Mouse (Mus musculus) midbrain, embryonic 10.5 days (tissue): ENCODE data around the gene Gm20708. TPM values are rescaled to one million over a fixed set of nuclear protein-coding genes. Genes with fewer than 3 reads are reported as not detected.
"Not testable (repeated sequence)": the region's sequence is repeated elsewhere in the genome, so short reads cannot be mapped to it uniquely, and the experiment has no call there.

ENCODE experiments used
- DNase-seq: peaks from one replicate; pipeline ENCODE4 v3.0.0-alpha.2; 2017; ENCODE audit warnings: low spot score
- H3K27ac ChIP-seq: fragments of 300-500 bp; sonication (generic); replicated peaks from 2 replicates; pipeline ENCODE4 v1.5.1; 2016; ENCODE audit warnings: mild to moderate bottlenecking
- H3K27me3 ChIP-seq: fragments of 300-500 bp; sonication (generic); 2 replicates; pipeline ENCODE4 v1.6.1; 2016; ENCODE audit warnings: low read depth, mild to moderate bottlenecking; ENCODE audit not compliant: poor library complexity, severe bottlenecking
- H3K36me3 ChIP-seq: fragments of 300-500 bp; sonication (generic); 2 replicates; pipeline ENCODE4 v1.6.1; 2016; ENCODE audit warnings: mild to moderate bottlenecking, moderate library complexity
- H3K4me1 ChIP-seq: fragments of 300-500 bp; sonication (generic); 2 replicates; pipeline ENCODE4 v1.6.1; 2016
- H3K4me3 ChIP-seq: fragments of 300-500 bp; sonication (generic); 2 replicates; pipeline ENCODE4 v1.5.1; 2016; ENCODE audit warnings: mild to moderate bottlenecking, moderate library complexity
- H3K9me3 ChIP-seq: fragments of 300-500 bp; sonication (generic); replicated peaks from 2 replicates; pipeline ENCODE4 v1.6.1; 2016; ENCODE audit warnings: mild to moderate bottlenecking
- WGBS: fragments of 180-500 bp; shearing (Covaris S2); methylation state at CpG from one replicate; pipeline ENCODE4 v1.1.7; 2016; 5-methylcytosine and 5-hydroxymethylcytosine counted together
- polyA plus RNA-seq: library from polyadenylated mRNA; unstranded; fragments of >200 nt; fragmentation: Nextera tagmentation; extraction: Ambion mirVana; gene quantifications from 2 replicates; pipeline ENCODE4 v1.2.1, GENCODE M21; 2016

Gm20708 gene
- polyA plus RNA-seq, 1 experiment from 2014 or later, result 0.58 TPM

DNA sequence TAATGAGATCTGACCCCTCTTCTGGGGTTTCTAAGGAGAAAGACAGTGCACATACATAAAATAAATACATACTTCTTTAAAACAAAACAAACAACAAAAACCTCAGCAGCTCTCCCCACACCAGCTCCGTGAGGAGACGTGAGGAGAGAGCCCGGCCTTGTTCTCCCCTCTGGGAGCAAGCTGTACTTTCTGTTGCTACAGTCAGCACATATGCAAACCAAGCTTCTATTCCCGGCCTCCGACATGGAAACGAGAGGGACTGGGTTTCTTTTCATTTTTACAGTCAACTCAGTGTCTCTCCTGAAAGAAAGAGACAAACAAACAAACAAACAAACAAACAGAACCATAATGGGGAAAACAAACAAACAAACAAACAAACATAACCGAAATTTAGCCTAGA is 9.4 kb upstream of the Gm20708 start:
- Histone ChIP-seq H3K4me3 (no peak overlapping the region), H3K36me3 (no peaks in the 10 kb centered on the region), H3K27ac (no peak overlapping the region), H3K9me3 (no peaks in the 10 kb centered on the region), H3K27me3 (no peaks in the 10 kb centered on the region), H3K4me1 (peaks cover 23% of the 10 kb centered on the region)
- WGBS, result 84% methylated on average over 7 of the region's 7 CpGs
- DNase-seq, result no peak

DNA sequence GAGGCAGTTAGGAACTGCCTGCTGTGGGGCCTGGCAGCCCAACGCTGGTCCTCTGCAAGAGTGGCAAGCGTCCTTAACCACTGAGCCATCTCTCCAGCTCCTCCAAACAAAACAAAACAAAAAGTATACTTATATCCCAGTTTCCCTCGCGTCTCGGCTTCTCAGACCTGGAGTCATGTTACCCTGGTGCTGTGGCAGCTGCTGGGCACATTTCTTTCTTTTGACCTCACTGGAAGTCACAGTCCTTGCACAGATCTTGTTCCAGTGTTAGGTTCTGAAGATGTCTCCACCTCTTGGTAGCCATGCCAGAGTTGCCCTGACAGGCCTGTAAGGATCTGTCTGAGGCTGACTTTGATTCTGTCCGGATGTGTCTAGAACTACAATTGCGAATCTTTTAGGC is 7.8 kb upstream of the Gm20708 start:
- no peak for DNase-seq
- Histone ChIP-seq H3K27me3 (no peaks in the 10 kb centered on the region), H3K4me3 (no peak overlapping the region), H3K9me3 (no peaks in the 10 kb centered on the region), H3K27ac (no peak overlapping the region), H3K36me3 (no peaks in the 10 kb centered on the region), H3K4me1 (peaks cover 15% of the 10 kb centered on the region; the same call in 1 of the 2 replicates)
- 74% methylated on average over 7 of the region's 7 CpGs for WGBS

DNA sequence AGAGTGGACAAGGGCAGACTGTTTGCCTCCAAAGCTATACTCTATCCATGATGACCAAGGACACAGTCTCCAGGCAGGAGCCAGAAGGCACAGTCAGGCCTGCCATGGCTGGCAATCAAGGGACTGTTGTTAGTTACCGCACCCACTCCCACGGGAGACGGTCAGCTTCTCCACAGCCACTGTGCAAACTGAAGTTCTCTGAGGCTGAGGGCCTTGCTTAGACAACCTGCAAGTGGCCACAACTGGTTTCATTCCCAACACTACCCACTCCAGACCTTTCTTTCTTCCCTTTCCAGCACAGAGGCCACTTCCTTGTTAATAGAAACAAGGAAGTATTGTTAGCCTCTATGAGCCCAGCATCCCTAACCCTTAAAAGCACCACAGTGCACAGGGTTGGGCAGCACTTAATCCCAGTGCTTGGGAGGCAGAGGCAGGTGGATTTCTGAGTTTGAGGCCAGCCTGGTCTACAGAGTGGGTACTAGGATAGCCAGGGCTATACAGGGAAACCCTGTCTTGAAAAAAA is 6.2 kb upstream of the Gm20708 start:
- no peaks in the 10 kb centered on the region for H3K27me3 ChIP-seq
- H3K4me3 ChIP-seq, result no peak overlapping the region
- no peaks in the 10 kb centered on the region for H3K9me3 ChIP-seq
- DNase-seq, result no peak
- 90% methylated on average over 3 of the region's 3 CpGs for WGBS
- H3K4me1 ChIP-seq, result peaks cover 4% of the 10 kb centered on the region; the same call in 1 of the 2 replicates
- no peak overlapping the region for H3K27ac ChIP-seq
- no peaks in the 10 kb centered on the region for H3K36me3 ChIP-seq

DNA sequence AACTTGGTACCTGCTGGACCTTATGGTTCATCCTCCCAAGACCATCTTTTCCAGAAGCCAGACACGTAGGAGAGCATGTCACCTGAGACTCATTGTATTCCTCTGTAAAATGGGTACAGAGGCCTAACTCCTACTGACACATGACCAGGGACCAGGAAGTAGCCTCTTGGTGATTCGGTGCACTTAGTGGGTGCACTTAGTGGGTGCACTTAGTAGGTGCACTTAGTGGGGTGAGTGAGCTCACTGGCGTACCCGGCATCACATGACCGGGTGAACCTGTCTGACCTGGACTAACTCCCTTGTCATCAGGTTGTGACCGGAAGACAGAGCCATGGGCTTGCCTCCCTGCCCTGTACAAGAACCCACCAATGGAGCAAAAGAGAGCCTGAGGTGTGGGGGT is 2.7 kb upstream of the Gm20708 start:
- WGBS, result 94% methylated on average over 6 of the region's 6 CpGs
- Histone ChIP-seq H3K27me3 (0 out of 2 replicates have a peak, but pooled peaks cover 4% of the 10 kb centered on the region), H3K9me3 (no peaks in the 10 kb centered on the region), H3K27ac (no peak overlapping the region), H3K36me3 (peaks cover 4% of the 10 kb centered on the region), H3K4me3 (no peak overlapping the region), H3K4me1 (peaks cover 26% of the 10 kb centered on the region)
- no peak for DNase-seq

DNA sequence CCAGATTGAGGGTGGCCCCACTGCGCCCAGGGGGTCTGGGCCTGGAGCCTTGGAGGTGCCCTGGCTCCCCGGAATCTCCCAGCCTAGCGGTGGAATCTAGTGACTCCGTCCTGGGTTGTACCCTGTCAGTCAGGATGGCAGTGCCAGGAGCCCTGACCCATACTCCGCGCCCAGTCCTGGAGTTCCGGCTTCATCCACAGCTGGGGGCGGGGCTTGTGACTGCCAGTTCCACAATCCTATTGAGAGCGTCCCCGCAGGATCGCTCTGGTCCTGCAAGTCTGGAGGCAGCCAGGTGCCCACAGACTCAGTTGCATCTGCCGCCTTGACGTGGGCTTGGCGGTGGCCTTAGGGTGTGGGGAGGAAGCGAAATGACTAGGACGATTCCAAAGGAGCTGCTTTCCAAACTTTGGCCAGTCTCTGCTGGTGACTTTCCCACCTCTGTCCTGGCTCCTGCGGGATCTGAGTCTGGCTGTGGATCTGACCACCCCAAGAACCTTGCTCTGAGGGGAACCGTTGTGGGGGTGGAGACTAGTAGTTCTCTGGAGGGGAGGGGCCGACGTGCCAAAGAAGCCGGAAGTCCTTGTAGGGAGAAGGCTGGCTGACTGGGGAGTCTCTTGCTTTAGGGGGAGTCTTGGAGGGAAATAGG is 1.1 kb downstream of the Gm20708 start:
- peak overlapping the region; percentile 73 for H3K27ac ChIP-seq
- peaks cover 42% of the 10 kb centered on the region for H3K36me3 ChIP-seq
- peaks cover 26% of the 10 kb centered on the region for H3K4me1 ChIP-seq
- WGBS, result under 1% methylated on average over 21 of the region's 21 CpGs
- peak overlapping the region; percentile 94 for H3K4me3 ChIP-seq
- no peaks in the 10 kb centered on the region for H3K9me3 ChIP-seq
- peak; percentile 80 for DNase-seq
- 0 out of 2 replicates have a peak, but pooled peaks cover 4% of the 10 kb centered on the region for H3K27me3 ChIP-seq

DNA sequence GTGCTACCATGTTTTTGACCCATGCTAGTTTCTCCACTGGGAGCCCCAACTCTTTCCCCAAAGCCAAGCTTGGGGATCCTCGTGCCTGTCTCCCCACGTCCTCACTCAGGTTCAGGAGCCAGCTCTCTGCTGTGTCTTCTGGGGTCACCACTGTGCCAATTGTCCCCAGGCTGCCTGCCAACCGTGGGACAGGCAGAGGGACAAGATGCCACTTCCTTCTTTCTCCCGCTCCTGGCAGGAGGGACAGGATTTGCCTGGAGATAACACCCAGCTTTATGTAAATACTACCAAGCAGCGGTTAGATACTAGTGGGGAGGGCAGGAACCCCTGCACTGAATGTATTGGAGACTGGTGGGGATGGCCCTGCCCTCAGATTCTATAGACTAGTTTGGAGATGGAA is 4.4 kb downstream of the Gm20708 start:
- Histone ChIP-seq H3K27ac (no peak overlapping the region), H3K4me1 (peaks cover 26% of the 10 kb centered on the region), H3K4me3 (no peak overlapping the region), H3K9me3 (no peaks in the 10 kb centered on the region), H3K27me3 (no peaks in the 10 kb centered on the region), H3K36me3 (peaks cover 75% of the 10 kb centered on the region)
- WGBS, result 91% methylated on average over 5 of the region's 5 CpGs
- no peak for DNase-seq

DNA sequence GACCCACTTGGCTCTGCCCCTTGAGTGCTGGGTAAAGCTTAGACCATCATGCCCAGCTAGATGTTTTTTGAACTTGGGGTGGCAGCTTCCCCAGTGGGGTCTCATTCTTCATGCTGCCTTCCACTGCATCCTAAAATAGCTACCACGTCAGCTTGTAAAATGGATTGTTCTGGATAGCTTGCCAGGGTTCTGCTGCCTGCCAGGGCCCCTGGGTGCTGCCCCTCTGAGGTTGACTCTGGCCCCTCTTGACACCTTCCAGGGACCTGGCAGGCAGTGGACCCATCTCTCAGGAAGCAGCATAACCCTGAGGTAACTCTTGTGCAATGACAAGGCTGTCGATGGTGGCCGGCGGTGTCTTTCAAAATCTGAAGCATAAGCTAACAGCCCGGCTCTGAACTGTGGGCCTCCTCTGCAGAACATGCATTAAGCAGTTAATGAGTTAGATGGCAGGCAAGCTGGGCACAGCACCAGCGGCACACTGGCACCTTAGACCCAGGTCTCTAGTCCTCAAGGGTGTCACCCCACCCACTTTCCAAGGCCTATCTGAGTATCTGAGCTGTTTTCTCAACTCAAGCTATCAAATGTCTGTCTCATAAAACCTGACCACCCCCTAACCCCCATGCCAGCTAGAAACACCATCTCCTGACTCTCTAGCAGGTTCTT is 5.4 kb downstream of the Gm20708 start:
- H3K27me3 ChIP-seq, result no peaks in the 10 kb centered on the region
- peaks cover 22% of the 10 kb centered on the region for H3K4me1 ChIP-seq
- no peak overlapping the region for H3K4me3 ChIP-seq
- H3K27ac ChIP-seq, result no peak overlapping the region
- no peaks in the 10 kb centered on the region for H3K9me3 ChIP-seq
- no peak for DNase-seq
- 91% methylated on average over 6 of the region's 6 CpGs for WGBS
- peaks cover 85% of the 10 kb centered on the region for H3K36me3 ChIP-seq

DNA sequence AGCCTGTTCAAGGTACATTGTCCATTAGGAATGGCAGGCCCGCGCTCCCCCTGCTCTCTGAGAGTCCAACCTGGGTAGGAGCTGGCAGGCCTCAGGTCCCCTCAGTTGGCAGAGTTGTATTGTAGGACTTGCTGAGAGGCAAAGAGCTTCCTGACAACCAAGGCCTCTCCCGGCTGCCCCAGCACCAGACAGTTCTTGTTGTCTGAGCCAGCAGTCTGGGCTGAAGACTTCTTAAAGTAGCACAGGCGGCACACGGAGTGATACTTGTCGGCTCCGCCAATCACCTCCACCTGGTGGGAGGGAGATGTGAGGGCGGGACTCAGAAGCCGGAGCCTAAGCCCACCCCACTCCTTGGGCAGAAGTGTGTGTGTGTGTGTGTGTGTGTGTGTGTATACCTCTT is 6.4 kb downstream of the Gm20708 start:
- Histone ChIP-seq H3K36me3 (peaks cover 95% of the 10 kb centered on the region), H3K4me1 (peaks cover 12% of the 10 kb centered on the region)
- H3K4me3 ChIP-seq, H3K27ac ChIP-seq, H3K9me3 ChIP-seq, H3K27me3 ChIP-seq, DNase-seq: not testable (repeated sequence)
- WGBS, result 91% methylated on average over 9 of the region's 9 CpGs

DNA sequence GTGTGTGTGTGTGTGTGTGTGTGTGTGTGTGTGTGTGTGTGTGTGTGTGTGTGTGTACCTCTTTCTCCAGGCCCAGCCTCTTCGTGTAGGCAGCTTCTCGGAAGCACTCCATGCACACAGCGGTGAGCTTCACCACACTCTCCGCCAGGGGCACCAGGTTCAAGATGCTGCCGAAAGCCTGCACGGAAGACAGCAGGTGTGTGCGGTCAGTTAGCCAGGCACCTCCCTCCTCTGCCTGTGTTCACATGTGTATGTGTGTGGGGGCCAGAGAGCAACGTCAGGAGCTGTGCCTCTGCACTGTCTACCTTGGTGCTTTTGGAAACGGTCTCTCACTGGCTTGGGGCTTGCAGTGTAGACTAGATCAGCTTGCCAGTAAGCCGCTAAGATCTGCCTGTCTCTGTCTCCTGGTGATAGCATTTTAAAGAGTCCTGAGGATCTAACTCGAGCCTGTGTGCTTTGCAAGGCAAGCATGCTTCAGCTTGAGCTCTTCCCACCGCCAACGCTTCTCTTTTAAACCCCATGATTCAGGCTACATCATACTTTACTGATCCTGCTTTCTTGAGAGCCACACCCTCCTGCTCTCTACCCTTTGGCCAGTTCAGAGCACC is 7.0 kb downstream of the Gm20708 start:
- no peak overlapping the region for H3K4me3 ChIP-seq
- DNase-seq, result no peak
- H3K27ac ChIP-seq, result no peak overlapping the region
- H3K4me1 ChIP-seq, result 0 out of 2 replicates have a peak, but pooled peaks cover 6% of the 10 kb centered on the region
- H3K27me3 ChIP-seq, result no peaks in the 10 kb centered on the region
- peaks cover 99% of the 10 kb centered on the region for H3K36me3 ChIP-seq
- no peaks in the 10 kb centered on the region for H3K9me3 ChIP-seq
- 91% methylated on average over 13 of the region's 13 CpGs for WGBS

DNA sequence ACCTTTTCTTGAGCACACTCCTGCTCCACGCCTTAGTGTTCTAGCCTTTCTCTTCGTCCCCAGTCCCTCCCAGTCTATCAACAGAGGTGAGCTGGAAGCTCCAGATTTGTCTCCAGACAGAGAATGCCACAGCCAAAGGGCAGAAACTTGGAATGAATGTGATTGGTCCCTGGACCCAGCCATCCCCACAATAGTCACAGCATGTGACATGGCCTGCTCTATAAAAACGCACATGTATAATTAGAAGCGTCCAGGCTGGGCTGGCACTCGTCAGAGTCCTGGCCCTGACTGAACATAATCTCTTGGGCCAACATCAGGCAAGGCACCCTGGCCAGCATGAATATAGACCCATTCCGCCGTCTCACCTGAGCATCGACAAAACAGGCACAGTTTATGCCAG is 9.6 kb downstream of the Gm20708 start:
- DNase-seq, result no peak
- peaks cover 12% of the 10 kb centered on the region for H3K4me1 ChIP-seq
- H3K4me3 ChIP-seq, result no peak overlapping the region
- H3K27me3 ChIP-seq, result no peaks in the 10 kb centered on the region
- peaks cover 100% of the 10 kb centered on the region for H3K36me3 ChIP-seq
- H3K27ac ChIP-seq, result no peak overlapping the region
- no peaks in the 10 kb centered on the region for H3K9me3 ChIP-seq
- 87% methylated on average over 8 of the region's 8 CpGs for WGBS

DNA sequence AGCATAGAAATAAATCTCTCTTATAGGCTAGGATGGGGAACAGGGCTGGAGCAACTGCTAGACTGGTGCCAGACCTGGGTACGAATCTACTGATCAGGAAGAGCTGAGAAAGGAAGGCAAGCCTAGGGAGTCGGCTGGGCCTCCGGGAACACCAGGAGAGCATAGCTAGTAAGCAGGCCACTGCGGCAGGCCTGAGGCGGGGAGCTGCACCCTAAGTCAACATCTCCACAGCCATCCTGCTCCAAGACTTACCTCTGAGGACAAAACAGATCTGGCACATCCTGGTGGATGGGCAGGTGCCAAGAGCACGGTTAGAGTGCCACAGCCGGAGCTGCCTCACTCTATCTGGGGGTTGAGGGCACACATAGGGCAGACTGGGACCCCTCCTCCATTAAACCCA is 10.7 kb downstream of the Gm20708 start:
- Histone ChIP-seq H3K4me3 (no peak overlapping the region), H3K4me1 (peaks cover 23% of the 10 kb centered on the region), H3K9me3 (no peaks in the 10 kb centered on the region), H3K27me3 (no peaks in the 10 kb centered on the region), H3K36me3 (peaks cover 91% of the 10 kb centered on the region), H3K27ac (no peak overlapping the region)
- WGBS, result 96% methylated on average over 7 of the region's 7 CpGs
- no peak for DNase-seq

DNA sequence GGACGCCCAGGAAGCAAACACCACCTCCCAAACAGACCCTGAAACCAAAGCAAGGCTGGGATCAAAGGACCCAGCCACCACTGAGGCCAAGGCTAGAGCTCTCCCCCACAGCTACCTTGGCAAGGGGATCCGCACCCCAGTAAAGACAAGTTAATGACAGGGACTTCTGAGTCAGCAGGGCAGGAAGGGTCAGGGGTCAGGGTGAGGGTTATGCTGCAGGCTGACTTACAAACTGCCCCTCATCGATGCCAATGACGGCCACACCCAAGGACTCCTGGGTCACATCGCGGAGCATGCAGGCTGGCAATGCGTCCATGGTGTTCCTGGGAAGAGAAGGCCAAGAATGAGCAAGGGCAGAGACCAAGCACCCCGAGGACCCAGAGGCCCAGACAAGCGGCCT is 12.4 kb downstream of the Gm20708 start:
- Histone ChIP-seq H3K36me3 (peaks cover 74% of the 10 kb centered on the region), H3K9me3 (no peaks in the 10 kb centered on the region), H3K4me1 (peaks cover 40% of the 10 kb centered on the region), H3K27me3 (no peaks in the 10 kb centered on the region), H3K4me3 (no peak overlapping the region), H3K27ac (no peak overlapping the region)
- DNase-seq, result no peak
- WGBS, result 90% methylated on average over 9 of the region's 9 CpGs

DNA sequence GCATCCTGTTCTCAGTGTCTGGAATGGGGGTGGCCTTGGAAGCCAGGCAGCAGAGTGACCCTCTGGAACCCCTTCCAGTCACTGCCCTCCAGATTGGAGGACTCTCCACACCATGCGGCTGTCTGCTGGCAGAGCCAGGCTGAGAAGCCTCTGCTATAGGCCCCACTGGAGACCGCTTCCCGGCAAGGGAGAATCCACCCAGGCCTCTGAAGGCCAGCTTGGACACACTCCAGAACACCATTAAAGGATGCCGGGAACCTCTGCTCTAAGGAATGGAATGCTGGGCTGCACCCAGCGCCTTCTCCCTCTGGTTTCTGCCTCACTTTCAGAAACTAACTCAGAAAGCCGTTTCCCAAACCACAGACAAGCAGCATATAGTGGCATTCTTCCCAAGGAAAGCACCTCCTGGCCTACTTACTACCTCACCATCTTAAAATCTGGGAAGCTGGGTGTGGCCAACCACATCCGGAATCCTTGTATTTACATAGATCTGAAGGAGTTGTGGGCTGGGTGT is 13.3 kb downstream of the Gm20708 start:
- peaks cover 65% of the 10 kb centered on the region for H3K36me3 ChIP-seq
- 94% methylated on average over 7 of the region's 7 CpGs for WGBS
- no peak overlapping the region for H3K4me3 ChIP-seq
- H3K27ac ChIP-seq, result no peak overlapping the region
- no peak for DNase-seq
- H3K4me1 ChIP-seq, result peaks cover 49% of the 10 kb centered on the region
- no peaks in the 10 kb centered on the region for H3K27me3 ChIP-seq
- no peaks in the 10 kb centered on the region for H3K9me3 ChIP-seq
